Mouse (Mus musculus) adrenal gland, adult (tissue): ENCODE measurements around the gene Nfe2l3.
"Not testable (repeated sequence)": the region's sequence is repeated elsewhere in the genome, so short reads cannot be mapped to it uniquely, and the experiment has no call there.

Experiments used
- DNase-seq, 2 experiments: peaks; one replicate each; pipeline ENCODE4 v3.0.0; 2022 to 2023; ENCODE audit warnings: low spot score in 1 of 2; ENCODE audit not compliant: inconsistent age in 2 of 2

The Nfe2l3 gene

DNA sequence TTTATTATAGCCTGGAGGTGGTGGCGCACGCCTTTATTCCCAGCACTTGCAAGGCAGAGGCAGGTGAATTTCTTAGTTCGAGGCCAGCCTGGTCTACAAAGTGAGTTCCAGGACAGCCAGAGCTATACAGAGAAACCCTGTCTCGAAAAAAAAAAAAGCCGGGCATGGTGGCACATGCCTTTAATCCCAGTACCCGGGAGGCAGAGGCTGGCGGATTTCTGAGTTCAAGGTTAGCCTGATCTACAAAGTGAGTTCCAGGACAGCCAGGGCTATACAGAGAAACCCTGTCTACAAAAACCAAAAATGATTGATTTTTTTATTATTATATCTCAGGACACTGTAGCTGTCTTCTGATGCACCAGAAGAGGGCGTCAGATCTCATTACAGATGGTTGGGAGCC is 52.1 kb downstream of the Nfe2l3 start:
- DNase-seq, result not testable (repeated sequence)

DNA sequence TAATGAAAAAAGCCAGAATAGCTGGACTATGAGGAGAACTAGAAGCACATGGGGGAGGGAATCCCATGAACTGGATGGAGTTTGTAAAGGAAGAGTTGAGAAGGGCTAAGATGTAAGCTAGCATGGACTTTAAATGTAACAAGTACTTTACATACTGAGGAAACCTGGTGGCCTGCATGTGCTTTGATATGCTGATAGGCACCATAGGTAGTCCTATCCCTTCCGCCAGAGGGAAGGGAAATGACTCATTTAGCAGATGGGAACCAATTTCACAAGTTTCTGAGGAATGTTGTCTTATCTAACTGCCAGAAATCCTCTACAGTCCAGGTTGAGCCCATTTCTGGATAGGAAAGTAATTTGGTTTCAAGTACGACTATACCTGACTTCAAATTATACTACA is 53.2 kb downstream of the Nfe2l3 start:
- no peak for DNase-seq

DNA sequence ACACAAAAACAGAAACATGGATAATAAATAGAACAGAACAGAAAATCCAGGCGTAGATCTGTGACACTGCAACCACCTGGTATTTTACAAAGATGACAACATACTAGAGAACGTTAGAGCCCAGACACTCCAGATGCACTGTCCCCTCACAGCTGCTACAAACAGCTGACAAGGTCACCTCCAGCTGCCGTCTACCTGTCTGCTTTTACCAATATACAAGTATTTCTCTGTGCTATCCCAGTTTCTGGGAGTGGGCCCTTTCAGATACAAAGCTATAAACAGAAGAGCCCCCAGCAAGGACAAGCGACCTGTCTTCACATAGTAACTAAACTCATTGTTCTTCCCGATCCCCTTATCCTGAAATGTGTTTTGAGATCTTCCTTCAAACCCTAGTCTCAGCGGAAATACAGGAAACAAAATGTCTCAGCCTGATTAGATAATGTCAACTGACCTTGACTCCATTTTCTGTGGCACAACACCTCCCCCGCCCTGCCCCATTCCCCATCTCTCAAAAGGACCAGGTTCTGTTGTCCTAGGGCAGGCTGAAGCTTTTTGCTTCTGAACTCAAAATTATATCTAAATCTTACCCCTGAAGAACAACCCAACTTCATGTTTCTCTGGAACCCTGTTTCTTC is 53.7 kb downstream of the Nfe2l3 start:
- DNase-seq, result no peak

GRCm38 (mm10) chr6:51486731-51487130 is 54.3 kb downstream of the Nfe2l3 start:
- DNase-seq, result no peak

DNA sequence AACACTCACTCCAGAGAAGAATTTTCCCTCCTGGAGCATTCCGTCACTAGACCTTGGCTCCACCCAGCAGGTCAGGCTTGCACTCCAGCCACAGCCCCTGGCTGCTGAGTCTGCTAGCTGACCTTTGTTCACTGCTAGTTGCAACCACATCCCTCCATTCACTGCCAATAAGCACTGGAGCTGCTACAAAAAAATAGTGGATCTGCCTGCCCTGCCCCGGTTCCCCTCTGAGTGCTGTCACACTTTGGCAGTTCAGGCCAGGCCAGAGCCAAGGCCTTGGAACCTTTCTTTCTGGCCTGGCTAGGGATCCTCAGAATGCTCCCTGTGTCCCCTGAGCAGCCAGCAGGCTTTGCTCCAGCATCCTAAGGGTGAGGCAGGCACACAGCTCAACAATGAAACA is 57.3 kb downstream of the Nfe2l3 start:
- DNase-seq, result peak; percentile 10 to 62

GRCm38 (mm10) chr6:51497321-51498111 is 65.0 kb downstream of the Nfe2l3 start:
- DNase-seq, result no peak

DNA sequence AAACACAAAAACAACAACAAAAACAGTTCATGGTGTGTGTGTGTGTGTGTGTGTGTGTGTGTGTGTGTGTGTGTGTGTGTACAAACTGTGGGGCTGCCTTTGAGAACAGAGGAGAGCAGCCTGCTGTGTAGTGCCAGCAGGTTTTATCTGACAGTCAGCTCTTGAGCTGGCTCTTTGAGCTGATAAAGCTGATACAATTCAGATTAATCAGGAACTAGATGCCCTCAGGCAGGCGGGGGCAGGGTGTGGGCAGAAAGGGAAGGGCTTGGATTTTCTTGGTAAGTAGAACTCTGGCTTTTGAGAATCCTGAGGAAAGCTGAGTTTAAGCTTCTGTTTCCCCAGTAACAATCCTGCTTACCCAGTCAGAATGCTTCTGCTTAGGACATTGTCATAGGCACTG is 73.2 kb downstream of the Nfe2l3 start:
- DNase-seq, result no peak

- DNase-seq, result no peak
Measured at GRCm38 (mm10) chr6:51507556-51507955, 75.1 kb downstream of the Nfe2l3 start.
